Mouse (Mus musculus) ES-Bruce4 (cell line): ENCODE results near the gene Inhba.

Source experiments
- CTCF ChIP-seq: IDR thresholded peaks from one replicate; pipeline ENCODE4 v1.8.1; 2011; ENCODE audit warnings: low read depth, low read length
- EP300 ChIP-seq: IDR thresholded peaks from 2 replicates; pipeline ENCODE4 v1.6.1; 2011; ENCODE audit warnings: low read depth, low read length; ENCODE audit not compliant: insufficient read depth
- POLR2A ChIP-seq: IDR thresholded peaks from one replicate; pipeline ENCODE4 v1.8.1; 2011; ENCODE audit warnings: low read length; ENCODE audit not compliant: insufficient read depth

GRCm38 (mm10) chr13:15986172-15986571 lies 25.5 kb upstream of the Inhba start:
- TF ChIP-seq CTCF (no peak), POLR2A (no peak), EP300 (no peak)
